Comparison of ENCODE assay signal across 8 mouse cellular contexts in genomic region chr8:13338901-13339645, GRCm38 (mm10). TPM values are rescaled to one million over a fixed set of nuclear protein-coding genes. Genes with fewer than 3 reads are reported as not detected.
DNase-seq lines count a peak whose midpoint lies in the region; ATAC-seq lines count a peak whose summit lies in the region.

No protein-coding gene starts in this region.

- no peak for DNase-seq in frontal cortex, adult 2 months (ENCODE audit: extremely low spot score in 1 of 2, low spot score in 1 of 2)
- peak; percentile 24 to 47 for DNase-seq in adrenal gland, adult 18-20 months (ENCODE audit: low spot score in 2 of 2)
- peak; percentile 44 for DNase-seq in heart, postnatal 4 days
- peak; percentile 56 for DNase-seq in midbrain, embryonic 14.5 days
- DNase-seq in testis, postnatal 10 days (ENCODE audit: low spot score), result peak; percentile 71

- no peaks in the 10 kb centered on the region for H3K9me3 ChIP-seq in limb, embryonic 12.5 days
- H3K9me3 ChIP-seq in midbrain, embryonic 14.5 days (ENCODE audit: control insufficient read depth, low read length), result no peaks in the 10 kb centered on the region

- peak overlapping the region; percentile 99 for H3K4me3 ChIP-seq in limb, embryonic 12.5 days (replicated peaks)
- H3K4me3 ChIP-seq in midbrain, embryonic 14.5 days (replicated peaks; ENCODE audit: low read depth, low read length), result peak overlapping the region; percentile 87

- H3K36me3 ChIP-seq in limb, embryonic 12.5 days, result peaks cover 39% of the 10 kb centered on the region
- H3K36me3 ChIP-seq in midbrain, embryonic 14.5 days (ENCODE audit: control insufficient read depth, insufficient read depth, low read length), result peaks cover 30% of the 10 kb centered on the region

- peak overlapping the region; percentile 76 for H3K4me2 ChIP-seq in limb, embryonic 12.5 days
- peak overlapping the region; percentile 87 for H3K4me2 ChIP-seq in midbrain, embryonic 14.5 days (ENCODE audit: low read length)

- no peaks in the 10 kb centered on the region for H3K27me3 ChIP-seq in limb, embryonic 12.5 days
- H3K27me3 ChIP-seq in midbrain, embryonic 14.5 days (ENCODE audit: control insufficient read depth, insufficient read depth, low read length), result no peaks in the 10 kb centered on the region

- H3K27ac ChIP-seq in limb, embryonic 12.5 days, result peak overlapping the region; percentile 87
- peak overlapping the region; percentile 78 for H3K27ac ChIP-seq in midbrain, embryonic 14.5 days (replicated peaks; ENCODE audit: low read depth, low read length)

- H3K9ac ChIP-seq in limb, embryonic 12.5 days (replicated peaks), result peak overlapping the region; percentile 97
- H3K9ac ChIP-seq in midbrain, embryonic 14.5 days (replicated peaks; ENCODE audit: low read length), result peak overlapping the region; percentile 88

- under 1% methylated on average over 53 of the region's 70 CpGs for WGBS in limb, embryonic 12.5 days
- 3% methylated on average over 56 of the region's 70 CpGs for WGBS in midbrain, embryonic 14.5 days

- H3K4me1 ChIP-seq in limb, embryonic 12.5 days (replicated peaks), result peaks cover 12% of the 10 kb centered on the region
- peaks cover 11% of the 10 kb centered on the region for H3K4me1 ChIP-seq in midbrain, embryonic 14.5 days (ENCODE audit: control insufficient read depth, insufficient read depth, low read length)

- ATAC-seq in frontal cortex, adult (ENCODE audit: low TSS enrichment), result peak; percentile 50
- ATAC-seq in erythroid progenitor cell, adult 5-6 weeks (replicated peaks; ENCODE audit: low FRiP score, poor library complexity, severe bottlenecking), result 0 out of 2 replicates have a peak, but pooled peaks have one; percentile 7
- ATAC-seq in limb, embryonic 12.5 days (ENCODE audit: insufficient number of reproducible peaks, insufficient read depth, low FRiP score, low TSS enrichment, low read depth), result peak; percentile 39
- ATAC-seq in midbrain, embryonic 14.5 days (ENCODE audit: low FRiP score, low TSS enrichment), result peak; percentile 76

RNA-seq across cellular contexts. Expression of gene Tfdp1, which starts 0.5 kb away (rescaled TPM):
- 83.9 and 84.9 TPM in 2 replicates for polyA plus RNA-seq in frontal cortex, adult 2 months (2012; rRNA removed)
- total RNA-seq in adrenal gland, adult 18-20 months (2021), result 10 to 100 TPM; 49.1 to 58.3 TPM
- 141 and 154 TPM in 2 replicates for total RNA-seq in erythroid progenitor cell, adult 5-6 weeks (2015; ENCODE audit: low replicate concordance)
- 74.7 and 138 TPM in 2 replicates for total RNA-seq in erythroid progenitor cell, adult 5-6 weeks (2017; ENCODE audit: low replicate concordance)
- total RNA-seq in heart, postnatal 4 days (2021), result 10 to 100 TPM; 74.4 to 82.5 TPM
- polyA plus RNA-seq in limb, embryonic 12.5 days (2016; fragmentation: Nextera tagmentation; extraction: Ambion mirVana), result 187 and 188 TPM in 2 replicates
- 77.9 and 112 TPM in 2 replicates for polyA plus RNA-seq in midbrain, embryonic 14.5 days (2014; fragmentation: Nextera tagmentation; extraction: Ambion mirVana)

RNA-seq across cellular contexts. Expression of gene Tmco3, which starts 51.1 kb away (rescaled TPM):
- 45.4 and 47.6 TPM in 2 replicates for polyA plus RNA-seq in frontal cortex, adult 2 months (2012; rRNA removed)
- total RNA-seq in adrenal gland, adult 18-20 months (2021), result 10 to 100 TPM; 31.2 to 33.2 TPM
- total RNA-seq in erythroid progenitor cell, adult 5-6 weeks (2015; ENCODE audit: low replicate concordance), result 2.1 and 10.1 TPM in 2 replicates
- total RNA-seq in erythroid progenitor cell, adult 5-6 weeks (2017; ENCODE audit: low replicate concordance), result 6.7 and 7.5 TPM in 2 replicates
- total RNA-seq in heart, postnatal 4 days (2021), result 10 to 100 TPM; 21.7 to 21.9 TPM
- 45.9 and 46.4 TPM in 2 replicates for polyA plus RNA-seq in limb, embryonic 12.5 days (2016; fragmentation: Nextera tagmentation; extraction: Ambion mirVana)
- polyA plus RNA-seq in midbrain, embryonic 14.5 days (2014; fragmentation: Nextera tagmentation; extraction: Ambion mirVana), result 34.6 and 39.0 TPM in 2 replicates

RNA-seq across cellular contexts. Expression of gene Dcun1d2, which starts 51.1 kb away (rescaled TPM):
- polyA plus RNA-seq in frontal cortex, adult 2 months (2012; rRNA removed), result 51.0 and 54.7 TPM in 2 replicates
- 10 to 100 TPM; 27.2 to 33.6 TPM for total RNA-seq in adrenal gland, adult 18-20 months (2021)
- total RNA-seq in erythroid progenitor cell, adult 5-6 weeks (2015; ENCODE audit: low replicate concordance), result 7.9 and 13.0 TPM in 2 replicates
- 12.3 and 15.8 TPM in 2 replicates for total RNA-seq in erythroid progenitor cell, adult 5-6 weeks (2017; ENCODE audit: low replicate concordance)
- 10 to 100 TPM; 27.8 to 29.5 TPM for total RNA-seq in heart, postnatal 4 days (2021)
- polyA plus RNA-seq in limb, embryonic 12.5 days (2016; fragmentation: Nextera tagmentation; extraction: Ambion mirVana), result 29.9 and 31.5 TPM in 2 replicates
- 29.4 and 35.5 TPM in 2 replicates for polyA plus RNA-seq in midbrain, embryonic 14.5 days (2014; fragmentation: Nextera tagmentation; extraction: Ambion mirVana)

RNA-seq across cellular contexts. Expression of gene Atp4b, which starts 57.6 kb away (rescaled TPM):
- not detected in 2 replicates for polyA plus RNA-seq in frontal cortex, adult 2 months (2012; rRNA removed)
- 1 to 10 TPM in 1 of 2 experiments, under 1 TPM in 1; 0.60 to 5.0 TPM for total RNA-seq in adrenal gland, adult 18-20 months (2021)
- not detected in 2 replicates for total RNA-seq in erythroid progenitor cell, adult 5-6 weeks (2015; ENCODE audit: low replicate concordance)
- total RNA-seq in erythroid progenitor cell, adult 5-6 weeks (2017; ENCODE audit: low replicate concordance), result not detected in 2 replicates
- total RNA-seq in heart, postnatal 4 days (2021), result not detected
- polyA plus RNA-seq in limb, embryonic 12.5 days (2016; fragmentation: Nextera tagmentation; extraction: Ambion mirVana), result not detected in 2 replicates
- polyA plus RNA-seq in midbrain, embryonic 14.5 days (2014; fragmentation: Nextera tagmentation; extraction: Ambion mirVana), result not detected in 2 replicates

Comparison
In these comparisons a context has a peak if more than half of its experiments do, and no peak if none do; other contexts are left out.
1. ATAC-seq: peak in every context shown above with its lines; median percentile 76 in midbrain, embryonic 14.5 days; 50 in frontal cortex, adult; 39 in limb, embryonic 12.5 days; 7 in erythroid progenitor cell, adult 5-6 weeks.
2. DNase-seq: peak in adrenal gland, adult 18-20 months (2 of 2), heart, postnatal 4 days (single experiment), midbrain, embryonic 14.5 days (single experiment) and testis, postnatal 10 days (single experiment); none in frontal cortex, adult 2 months (0 of 2).